Mouse (Mus musculus): ENCODE results near the gene Tm7sf3. TPM values are rescaled to one million over a fixed set of nuclear protein-coding genes. Genes with fewer than 3 reads are reported as not detected.

Gene Tm7sf3
- polyA plus RNA-seq (2015; fragmentation: Nextera tagmentation; extraction: Ambion mirVana) = 35.3 and 37.5 TPM in 2 replicates

DNA sequence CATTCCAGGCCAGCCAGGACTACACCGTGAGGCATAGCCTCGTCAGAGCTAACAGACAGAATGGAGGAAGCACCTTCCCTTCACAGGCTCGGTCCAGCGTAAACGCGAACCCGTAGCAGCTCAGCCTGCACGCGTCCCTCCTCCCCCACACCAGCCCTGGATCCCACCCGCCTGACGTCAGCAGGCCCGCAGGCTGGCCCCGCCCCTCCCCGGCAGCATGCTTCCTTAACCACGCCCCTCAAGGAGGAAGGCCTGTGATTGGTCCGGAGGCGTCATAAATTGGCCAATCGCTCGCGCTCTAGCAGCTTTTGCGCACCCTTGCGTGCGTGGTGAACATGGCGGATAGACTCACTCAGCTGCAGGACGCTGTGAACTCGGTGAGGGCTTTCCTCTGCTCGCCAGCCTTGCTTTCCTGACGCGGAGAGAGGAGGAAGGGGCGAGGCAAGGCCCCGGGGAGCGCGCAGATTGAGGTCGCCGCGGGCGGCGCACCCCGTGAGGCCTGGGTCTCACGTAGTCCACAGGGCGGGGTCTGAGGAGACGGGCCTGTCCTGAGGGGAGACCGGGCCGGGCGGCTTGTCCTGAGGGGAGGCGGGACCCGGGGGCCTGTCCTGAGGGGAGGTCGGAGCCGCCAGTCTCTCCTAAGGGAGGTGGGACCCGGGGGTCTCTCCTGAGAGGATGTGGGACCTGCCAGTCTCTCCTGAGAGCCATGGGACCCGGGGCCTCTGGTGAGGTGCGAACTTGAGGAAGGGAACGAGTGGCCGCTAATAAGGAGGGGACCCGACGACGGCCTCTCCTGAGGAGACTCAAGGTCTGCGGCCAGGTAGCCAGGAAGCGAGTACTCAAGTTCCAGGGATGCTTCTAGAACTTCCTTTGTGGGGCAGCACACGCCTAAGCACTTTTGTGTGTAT lies at the start of gene Tm7sf3, which contains the start of gene Med21:
Gene Tm7sf3 (minus strand): TSS at position 549 of the 908 bp plus-strand sequence.
Gene Med21 (plus strand): TSS at position 272 of the 908 bp plus-strand sequence.
- Histone ChIP-seq H3K4me3 (ENCODE audit: low read length) (peak within 1 kb of the TSS; percentile 94), H3K9me3 (replicated peaks; ENCODE audit: control insufficient read depth, low read length) (no peaks in the 10 kb centered on the region), H3K27me3 (ENCODE audit: control insufficient read depth, insufficient read depth, low read length) (no peaks in the 10 kb centered on the region), H3K9ac (ENCODE audit: low read length) (peak within 1 kb of the TSS; percentile 98), H3K4me1 (ENCODE audit: control insufficient read depth, insufficient read depth, low read length) (peaks cover 10% of the 10 kb centered on the region), H3K36me3 (ENCODE audit: control insufficient read depth, insufficient read depth) (no peaks in the 10 kb centered on the region), H3K27ac (ENCODE audit: low read length) (peak within 1 kb of the TSS; percentile 97), H3K4me2 (ENCODE audit: low read depth, low read length) (peak within 1 kb of the TSS; percentile 97)
- peak; percentile 95 for ATAC-seq (replicated peaks; ENCODE audit: extremely low read depth, insufficient read depth, low FRiP score)
- under 1% methylated on average over 59 of the region's 60 CpGs for WGBS

DNA sequence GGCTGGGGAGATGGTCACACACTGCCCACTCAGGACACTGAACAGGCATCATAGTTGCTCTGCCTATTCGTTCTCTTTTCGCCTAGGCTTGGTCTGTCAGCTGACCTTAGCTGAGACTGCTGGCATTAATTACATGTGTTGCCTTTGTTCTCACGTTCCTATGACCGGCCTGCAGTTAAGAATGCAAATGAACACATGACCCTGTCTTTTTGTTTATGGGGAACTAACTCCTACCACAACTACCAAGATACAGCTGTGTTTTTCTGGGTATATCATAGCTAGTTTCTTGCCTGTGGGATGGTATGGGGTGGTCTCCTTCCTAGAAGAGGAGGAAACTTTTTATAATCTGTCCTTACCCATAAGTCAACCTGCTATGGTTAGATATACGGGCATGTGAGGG lies 46.2 kb upstream of the Tm7sf3 start:
- no peak overlapping the region for H3K9ac ChIP-seq (ENCODE audit: low read length)
- no peak overlapping the region for H3K4me2 ChIP-seq (ENCODE audit: low read depth, low read length)
- H3K27me3 ChIP-seq (ENCODE audit: control insufficient read depth, insufficient read depth, low read length) = no peaks in the 10 kb centered on the region
- no peak overlapping the region for H3K27ac ChIP-seq (ENCODE audit: low read length)
- H3K4me1 ChIP-seq (ENCODE audit: control insufficient read depth, insufficient read depth, low read length) = peaks cover 20% of the 10 kb centered on the region
- H3K4me3 ChIP-seq (ENCODE audit: low read length) = no peak overlapping the region
- ATAC-seq (replicated peaks; ENCODE audit: extremely low read depth, insufficient read depth, low FRiP score) = no peak
- WGBS = 91% methylated on average over 5 of the region's 5 CpGs
- no peaks in the 10 kb centered on the region for H3K36me3 ChIP-seq (ENCODE audit: control insufficient read depth, insufficient read depth)
- peaks cover 4% of the 10 kb centered on the region; the same call in 1 of the 2 replicates for H3K9me3 ChIP-seq (replicated peaks; ENCODE audit: control insufficient read depth, low read length)

DNA sequence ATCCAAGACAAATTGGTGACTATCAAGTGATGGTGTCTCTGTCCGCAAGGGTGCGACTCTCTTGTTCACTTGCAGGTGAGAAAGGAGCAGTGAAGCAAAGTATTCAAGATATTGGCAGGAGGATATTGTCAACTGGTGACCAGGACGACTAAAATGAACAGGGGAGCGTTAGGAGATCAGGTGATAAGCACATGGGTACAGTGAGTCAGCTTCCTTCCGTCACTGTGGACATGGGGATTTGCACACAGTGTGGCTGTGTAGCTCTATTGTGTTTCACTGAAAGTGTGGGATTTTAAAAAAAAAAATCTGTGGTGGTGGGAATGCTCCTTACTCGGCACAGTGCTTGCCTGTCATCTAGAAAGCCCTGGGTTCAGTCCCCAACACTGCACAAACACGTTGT lies 45.4 kb upstream of the Tm7sf3 start:
- 84% methylated on average over 7 of the region's 7 CpGs for whole genome bisulfite sequencing
- H3K27ac ChIP-seq (ENCODE audit: low read length) = no peak overlapping the region

DNA sequence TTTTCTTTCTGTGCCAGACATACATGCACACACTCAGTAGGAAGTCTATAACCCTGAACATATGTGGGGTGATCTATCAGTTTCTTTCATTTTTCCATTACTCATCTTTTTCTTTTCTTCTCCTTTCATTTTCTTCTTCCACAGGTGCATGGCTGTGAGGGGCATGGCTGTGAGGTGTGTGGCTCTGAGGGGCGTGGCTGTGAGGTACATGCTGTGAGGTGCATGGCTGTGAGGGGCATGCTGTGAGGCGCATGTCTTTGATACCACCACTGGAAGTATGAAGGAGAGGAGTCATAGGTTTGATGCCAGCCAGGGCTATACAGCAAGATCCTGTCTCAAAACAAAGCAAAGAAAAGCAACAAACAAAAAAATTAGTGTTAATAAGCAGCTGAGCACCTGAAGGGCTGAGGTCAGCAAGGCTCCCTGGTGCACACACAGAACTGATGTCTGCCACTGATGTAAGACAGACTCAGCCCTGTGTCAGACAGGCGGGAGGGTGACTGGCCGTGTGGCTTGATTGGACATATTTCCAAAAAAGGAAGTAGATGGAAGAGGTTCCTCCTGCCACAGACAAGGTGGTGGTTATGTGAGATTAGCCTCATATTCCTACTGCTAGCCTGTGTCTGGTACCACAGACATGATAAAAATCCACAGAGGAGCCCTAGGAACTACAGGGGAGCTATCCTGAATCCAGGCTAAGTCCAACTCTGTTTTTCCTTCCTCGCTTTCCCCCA lies 44.0 kb upstream of the Tm7sf3 start:
- peaks cover 4% of the 10 kb centered on the region; the same call in 1 of the 2 replicates for H3K9me3 ChIP-seq (replicated peaks; ENCODE audit: control insufficient read depth, low read length)
- peak overlapping the region; percentile 48 for H3K4me2 ChIP-seq (ENCODE audit: low read depth, low read length)
- peak overlapping the region; percentile 46 for H3K9ac ChIP-seq (ENCODE audit: low read length)
- H3K4me3 ChIP-seq (ENCODE audit: low read length) = no peak overlapping the region
- H3K27me3 ChIP-seq (ENCODE audit: control insufficient read depth, insufficient read depth, low read length) = no peaks in the 10 kb centered on the region
- peaks cover 28% of the 10 kb centered on the region for H3K4me1 ChIP-seq (ENCODE audit: control insufficient read depth, insufficient read depth, low read length)
- peak overlapping the region; percentile 97 for H3K27ac ChIP-seq (ENCODE audit: low read length)
- peak; percentile 50; the same call in 1 of the 2 replicates for ATAC-seq (replicated peaks; ENCODE audit: extremely low read depth, insufficient read depth, low FRiP score)
- H3K36me3 ChIP-seq (ENCODE audit: control insufficient read depth, insufficient read depth) = no peaks in the 10 kb centered on the region
- WGBS = 38% methylated on average over 5 of the region's 5 CpGs

More for the DNA sequence above, 45.4 kb upstream of the Tm7sf3 start:
- Histone ChIP-seq H3K27me3 (ENCODE audit: control insufficient read depth, insufficient read depth, low read length) (no peaks in the 10 kb centered on the region), H3K9ac (ENCODE audit: low read length) (no peak overlapping the region), H3K4me2 (ENCODE audit: low read depth, low read length) (no peak overlapping the region), H3K4me3 (ENCODE audit: low read length) (no peak overlapping the region), H3K4me1 (ENCODE audit: control insufficient read depth, insufficient read depth, low read length) (peaks cover 26% of the 10 kb centered on the region), H3K36me3 (ENCODE audit: control insufficient read depth, insufficient read depth) (no peaks in the 10 kb centered on the region), H3K9me3 (replicated peaks; ENCODE audit: control insufficient read depth, low read length) (peaks cover 4% of the 10 kb centered on the region; the same call in 1 of the 2 replicates)
- no peak for ATAC-seq (replicated peaks; ENCODE audit: extremely low read depth, insufficient read depth, low FRiP score)

DNA sequence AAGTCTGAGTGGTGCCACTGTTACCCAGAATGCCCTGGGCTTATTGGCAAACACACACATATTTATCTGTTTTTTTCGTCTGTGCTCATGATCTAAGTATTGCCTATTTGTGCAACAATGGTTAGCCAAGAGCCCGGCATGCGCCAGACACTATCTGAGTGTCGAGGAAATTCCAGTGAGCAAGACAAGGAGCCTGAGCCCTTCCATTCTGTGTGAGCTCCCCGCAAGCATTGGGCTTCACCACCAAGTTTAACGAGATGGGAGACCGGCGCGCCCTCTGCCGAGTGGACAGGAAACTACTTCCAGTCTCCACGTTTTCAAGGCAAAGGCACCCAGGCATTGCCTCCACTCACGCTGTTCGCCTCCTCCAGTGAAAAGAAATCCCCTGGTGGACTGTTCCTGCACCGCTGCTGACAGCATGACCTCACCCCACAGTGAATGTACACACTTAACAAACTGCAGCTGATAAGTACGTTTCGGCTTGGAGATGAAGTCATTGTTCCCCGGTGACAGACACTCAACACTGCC lies 43.2 kb upstream of the Tm7sf3 start:
- no peak overlapping the region for H3K9ac ChIP-seq (ENCODE audit: low read length)
- no peak overlapping the region for H3K4me3 ChIP-seq (ENCODE audit: low read length)
- 19% methylated on average over 17 of the region's 17 CpGs for WGBS

DNA sequence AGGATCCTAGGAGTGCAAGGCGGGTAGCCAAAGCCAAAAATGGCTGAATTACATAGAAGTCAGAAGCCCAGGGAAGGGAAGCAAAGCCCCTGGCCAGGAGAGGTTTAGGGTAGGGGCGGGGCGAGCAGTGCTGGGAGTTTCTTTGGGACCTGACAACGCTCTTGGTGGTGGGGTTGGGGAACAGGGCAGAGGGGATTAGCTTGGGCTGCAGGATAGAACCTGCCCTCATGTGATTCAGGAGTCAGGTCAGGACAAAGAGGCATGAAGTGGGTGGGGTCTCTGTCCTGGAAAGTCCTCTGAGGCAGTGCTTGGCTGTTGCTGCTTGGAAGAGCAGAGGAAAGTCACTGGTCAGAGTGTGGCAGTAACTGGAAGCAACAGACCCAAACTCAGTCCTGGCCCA lies 41.3 kb upstream of the Tm7sf3 start:
- Histone ChIP-seq H3K27me3 (ENCODE audit: control insufficient read depth, insufficient read depth, low read length) (no peaks in the 10 kb centered on the region), H3K27ac (ENCODE audit: low read length) (peak overlapping the region; percentile 66), H3K4me2 (ENCODE audit: low read depth, low read length) (no peak overlapping the region), H3K4me3 (ENCODE audit: low read length) (no peak overlapping the region), H3K9ac (ENCODE audit: low read length) (0 out of 2 replicates have a peak overlapping the region, but pooled peaks have one; percentile 24), H3K4me1 (ENCODE audit: control insufficient read depth, insufficient read depth, low read length) (peaks cover 29% of the 10 kb centered on the region), H3K9me3 (replicated peaks; ENCODE audit: control insufficient read depth, low read length) (peaks cover 9% of the 10 kb centered on the region), H3K36me3 (ENCODE audit: control insufficient read depth, insufficient read depth) (no peaks in the 10 kb centered on the region)
- 80% methylated on average over 4 of the region's 4 CpGs for WGBS
- ATAC-seq (replicated peaks; ENCODE audit: extremely low read depth, insufficient read depth, low FRiP score) = no peak

More for the DNA sequence above, 43.2 kb upstream of the Tm7sf3 start:
- peak overlapping the region; percentile 48 for H3K4me2 ChIP-seq (ENCODE audit: low read depth, low read length)
- H3K4me1 ChIP-seq (ENCODE audit: control insufficient read depth, insufficient read depth, low read length) = peaks cover 28% of the 10 kb centered on the region
- ATAC-seq (replicated peaks; ENCODE audit: extremely low read depth, insufficient read depth, low FRiP score) = peak; percentile 93
- no peaks in the 10 kb centered on the region for H3K27me3 ChIP-seq (ENCODE audit: control insufficient read depth, insufficient read depth, low read length)
- H3K36me3 ChIP-seq (ENCODE audit: control insufficient read depth, insufficient read depth) = no peaks in the 10 kb centered on the region
- peak overlapping the region; percentile 97 for H3K27ac ChIP-seq (ENCODE audit: low read length)
- peaks cover 4% of the 10 kb centered on the region; the same call in 1 of the 2 replicates for H3K9me3 ChIP-seq (replicated peaks; ENCODE audit: control insufficient read depth, low read length)

DNA sequence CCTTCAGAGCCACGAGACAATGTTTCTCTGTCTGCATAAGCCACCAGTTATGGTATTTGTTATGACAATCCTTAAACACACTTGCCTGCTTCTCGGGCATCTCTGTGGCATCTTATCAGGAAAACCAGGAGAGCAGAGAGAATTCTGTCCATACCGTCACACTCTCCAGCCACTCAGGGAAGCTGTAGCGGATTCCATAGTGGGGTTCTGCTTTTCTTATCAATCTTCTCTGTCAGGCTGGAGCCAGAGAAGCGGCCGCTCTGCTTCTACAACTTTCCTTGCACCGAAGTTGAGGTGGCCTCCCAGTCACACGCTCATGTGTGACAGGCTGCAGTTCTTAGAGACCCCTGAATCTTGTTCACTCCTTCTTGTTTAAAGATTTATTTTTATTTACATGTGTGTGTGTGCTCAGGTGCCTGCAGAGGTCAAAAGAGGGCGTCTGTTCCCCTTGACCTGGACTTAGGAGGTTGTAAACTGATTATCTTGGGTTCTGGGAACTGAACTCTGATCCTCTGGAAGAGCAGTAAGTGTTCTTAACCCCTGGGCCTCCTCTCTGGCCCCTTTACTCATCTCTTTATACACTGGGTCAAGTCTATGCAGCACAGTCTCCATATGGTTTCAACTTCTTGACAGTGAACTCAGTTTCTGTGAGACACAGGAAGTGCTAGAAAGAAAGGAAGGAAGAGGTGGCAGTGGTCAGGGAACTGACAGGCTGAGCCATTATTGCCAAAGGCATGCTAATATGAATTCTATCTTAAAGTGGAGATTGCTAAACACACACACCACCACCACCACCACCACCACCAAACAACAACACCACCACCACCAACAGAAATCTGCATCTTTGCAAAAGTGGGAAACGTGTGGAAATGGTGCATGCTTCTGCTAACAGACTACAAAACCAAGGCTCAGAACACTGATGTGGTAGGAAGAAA lies 35.8 kb upstream of the Tm7sf3 start:
- peak overlapping the region; percentile 18 for H3K9ac ChIP-seq (ENCODE audit: low read length)
- H3K9me3 ChIP-seq (replicated peaks; ENCODE audit: control insufficient read depth, low read length) = peaks cover 9% of the 10 kb centered on the region
- peaks cover 34% of the 10 kb centered on the region for H3K4me1 ChIP-seq (ENCODE audit: control insufficient read depth, insufficient read depth, low read length)
- no peak for ATAC-seq (replicated peaks; ENCODE audit: extremely low read depth, insufficient read depth, low FRiP score)
- WGBS = 28% methylated on average over 10 of the region's 10 CpGs
- no peak overlapping the region for H3K4me2 ChIP-seq (ENCODE audit: low read depth, low read length)
- no peaks in the 10 kb centered on the region for H3K36me3 ChIP-seq (ENCODE audit: control insufficient read depth, insufficient read depth)
- H3K27ac ChIP-seq (ENCODE audit: low read length) = peak overlapping the region; percentile 82
- no peak overlapping the region for H3K4me3 ChIP-seq (ENCODE audit: low read length)
- H3K27me3 ChIP-seq (ENCODE audit: control insufficient read depth, insufficient read depth, low read length) = no peaks in the 10 kb centered on the region

DNA sequence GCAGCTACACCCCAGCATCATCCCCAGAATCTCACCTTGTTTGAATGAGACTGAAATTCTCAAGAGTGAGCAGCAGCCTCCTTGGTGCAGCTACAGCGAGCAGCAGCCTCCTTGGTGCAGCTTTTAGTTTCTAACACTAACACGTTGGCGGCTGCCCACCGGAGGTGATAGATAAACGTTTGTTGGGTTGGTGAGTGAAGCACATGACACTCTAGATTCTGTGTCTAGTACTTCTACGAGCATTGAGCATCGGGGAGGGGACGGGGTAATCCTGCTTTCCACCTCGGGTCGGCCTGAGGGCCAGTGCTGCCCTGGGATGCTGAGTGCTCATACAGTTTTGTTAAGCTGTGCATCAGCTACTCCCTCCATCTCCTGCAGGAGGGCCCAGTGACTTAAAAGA lies 34.3 kb upstream of the Tm7sf3 start:
- Histone ChIP-seq H3K9ac (ENCODE audit: low read length) (no peak overlapping the region), H3K4me1 (ENCODE audit: control insufficient read depth, insufficient read depth, low read length) (peaks cover 32% of the 10 kb centered on the region)
- no peak for ATAC-seq (replicated peaks; ENCODE audit: extremely low read depth, insufficient read depth, low FRiP score)

More for the DNA sequence above, 34.3 kb upstream of the Tm7sf3 start:
- no peaks in the 10 kb centered on the region for H3K36me3 ChIP-seq (ENCODE audit: control insufficient read depth, insufficient read depth)
- H3K27ac ChIP-seq (ENCODE audit: low read length) = no peak overlapping the region
- 32% methylated on average over 10 of the region's 10 CpGs for WGBS
- H3K27me3 ChIP-seq (ENCODE audit: control insufficient read depth, insufficient read depth, low read length) = no peaks in the 10 kb centered on the region
- H3K9me3 ChIP-seq (replicated peaks; ENCODE audit: control insufficient read depth, low read length) = peaks cover 9% of the 10 kb centered on the region
- no peak overlapping the region for H3K4me3 ChIP-seq (ENCODE audit: low read length)
- no peak overlapping the region for H3K4me2 ChIP-seq (ENCODE audit: low read depth, low read length)

All from heart, embryonic 16.5 days (tissue).